Mouse (Mus musculus): ENCODE results near the gene Fam110a.

GRCm38 (mm10) chr2:151984019-151984418 is 4.0 kb upstream of the Fam110a start:
- no peak for TF ChIP-seq POLR2A (IDR thresholded peaks at IDR 0.05; ENCODE audit: insufficient read depth, low read depth, low read length)
- no peak for TF ChIP-seq CTCF (IDR thresholded peaks at IDR 0.05)

Data from heart, adult 2 months (tissue).